In genomic region chr7:64403989-64404388, GRCm38 (mm10) we compare ENCODE assay signal across 27 mouse cellular contexts. TPM values are rescaled to one million over a fixed set of nuclear protein-coding genes. Genes with fewer than 3 reads are reported as not detected.
DNase-seq lines count a peak whose midpoint lies in the region; ATAC-seq and TF ChIP-seq lines count a peak whose summit lies in the region.
"Had no signal": no experiment of that assay in that cellular context is flagged by ENCODE, and none has a peak within 500 bp of the region (broad histone marks: within the 10 kb centered on the region; RNA-seq: fewer than 3 reads in every experiment).

No protein-coding gene starts in this region.

- H3K4me1 ChIP-seq in bone marrow, adult 2 months (ENCODE audit: control insufficient read depth, insufficient read depth, low read length), result peaks cover 2% of the 10 kb centered on the region; the same call in 1 of the 2 replicates
- H3K4me1 ChIP-seq in heart, embryonic 10.5 days, result no peaks in the 10 kb centered on the region
- H3K4me1 ChIP-seq: embryonic facial prominence, embryonic 12.5 days; embryonic facial prominence, embryonic 15.5 days; heart, embryonic 13.5 days had no signal

- 44% methylated on average over 8 of the region's 8 CpGs for whole genome bisulfite sequencing in bone marrow, adult 2 months
- 45% methylated on average over 8 of the region's 8 CpGs for WGBS in macrophage (ENCODE audit: missing documents)
- 86% methylated on average over 8 of the region's 8 CpGs for WGBS in heart, embryonic 10.5 days

- H3K4me3 ChIP-seq in bone marrow, adult 2 months (replicated peaks; ENCODE audit: control insufficient read depth, low read depth, low read length), result no peak overlapping the region
- H3K4me3 ChIP-seq in macrophage (ENCODE audit: inconsistent target), result no peak overlapping the region
- no peak overlapping the region for H3K4me3 ChIP-seq in heart, embryonic 10.5 days
- H3K4me3 ChIP-seq: embryonic facial prominence, embryonic 12.5 days; embryonic facial prominence, embryonic 15.5 days; gastrocnemius, adult 2 months; heart, embryonic 13.5 days had no signal

- TF ChIP-seq CTCF in bone marrow, adult 2 months (IDR thresholded peaks at IDR 0.05; ENCODE audit: control insufficient read depth, insufficient read depth, low read length), result no peak

- H3K79me2 ChIP-seq in macrophage (ENCODE audit: inconsistent target), result no peaks in the 10 kb centered on the region

- peak overlapping the region; percentile 12; the same call in 1 of the 2 replicates for H3K27ac ChIP-seq in bone marrow, adult 2 months (ENCODE audit: control insufficient read depth, insufficient read depth, low read depth, low read length, poor library complexity)
- H3K27ac ChIP-seq in macrophage, result 0 out of 2 replicates have a peak overlapping the region, but pooled peaks have one; percentile 7
- no peak overlapping the region for H3K27ac ChIP-seq in heart, embryonic 10.5 days
- H3K27ac ChIP-seq: embryonic facial prominence, embryonic 12.5 days; embryonic facial prominence, embryonic 15.5 days; gastrocnemius, adult 2 months; heart, embryonic 13.5 days; hindbrain, embryonic 14.5 days; hindbrain, postnatal 0 days had no signal

- no peaks in the 10 kb centered on the region for H3K9me3 ChIP-seq in heart, embryonic 10.5 days
- H3K9me3 ChIP-seq: embryonic facial prominence, embryonic 12.5 days; embryonic facial prominence, embryonic 15.5 days; heart, embryonic 13.5 days had no signal

- H3K27me3 ChIP-seq in heart, embryonic 10.5 days (ENCODE audit: insufficient read depth, poor library complexity, severe bottlenecking), result no peaks in the 10 kb centered on the region
- H3K27me3 ChIP-seq: embryonic facial prominence, embryonic 12.5 days; embryonic facial prominence, embryonic 15.5 days; heart, embryonic 13.5 days had no signal

- ATAC-seq in neutrophil, adult 5-6 weeks (ENCODE audit: extremely low read depth, insufficient number of reproducible peaks, low FRiP score, poor library complexity, severe bottlenecking), result peak; percentile 42
- ATAC-seq: CD4-positive, CD25-positive, alpha-beta regulatory T cell, adult 4 months; forebrain, embryonic 14.5 days; forebrain, postnatal 0 days; hindbrain, postnatal 0 days; inflammation-experienced regulatory T-cells, adult 6 months; intestine, embryonic 16.5 days had no signal

- TF ChIP-seq POLR2A in bone marrow, adult 2 months (IDR thresholded peaks at IDR 0.05; ENCODE audit: borderline replicate concordance, control insufficient read depth, low read depth, low read length), result no peak

- no peaks in the 10 kb centered on the region for H3K36me3 ChIP-seq in macrophage (ENCODE audit: inconsistent target)
- no peaks in the 10 kb centered on the region for H3K36me3 ChIP-seq in heart, embryonic 10.5 days
- H3K36me3 ChIP-seq: embryonic facial prominence, embryonic 12.5 days had no signal

- no peak for DNase-seq in heart, embryonic 10.5 days (ENCODE audit: low spot score)
- no peak for DNase-seq in adrenal gland, adult 18-20 months (ENCODE audit: low spot score in 2 of 2)
- DNase-seq in kidney, postnatal 36 days, result no peak
- DNase-seq: adrenal gland, adult 8-10 months; adrenal gland, postnatal 25 days; cerebellum, adult 11 months; cerebellum, adult 2 months; cerebellum, adult 9-11 months; cerebellum, postnatal 36 days; forebrain, postnatal 0 days; gastrocnemius, adult 2 months; gastrocnemius, postnatal 14 days; heart, adult 18-20 months; heart, postnatal 14 days; heart, postnatal 4 days had no signal

RNA-seq across cellular contexts. Expression of gene Mcee, which starts 11.6 kb away (rescaled TPM):
- polyA plus RNA-seq in bone marrow, adult 2 months (2011; ENCODE audit: insufficient read depth, insufficient read length, low replicate concordance, missing spikeins), result 14.0 and 44.9 TPM in 2 replicates
- 10 to 100 TPM in 14 of 26 experiments, 1 to 10 TPM in 10, not detected in 2; 2.2 to 20.8 (median 11.0) TPM for total RNA-seq in macrophage (2018; cell fraction: chromatin; rRNA removed)
- total RNA-seq in macrophage (2018; cell fraction: cytosol; rRNA removed), result 100 to 1,000 TPM in 1 of 26 experiments, 10 to 100 TPM in 25; 44.4 to 122 (median 70.0) TPM
- 10 to 100 TPM in 24 of 26 experiments, 1 to 10 TPM in 2; 8.1 to 45.6 (median 17.6) TPM for total RNA-seq in macrophage (2018; cell fraction: nucleus; rRNA removed)
- 58.1 to 88.1 TPM (median 62.8 TPM) in 3 replicates for polyA plus RNA-seq in macrophage (2018)
- total RNA-seq in neutrophil, adult 5-6 weeks (2017), result 21.2 and 33.6 TPM in 2 replicates
- 58.2 and 73.7 TPM in 2 replicates for polyA plus RNA-seq in heart, embryonic 10.5 days (2016; fragmentation: Nextera tagmentation; extraction: Ambion mirVana)
- 10 to 100 TPM; 79.9 to 86.8 TPM for total RNA-seq in adrenal gland, adult 18-20 months (2021)

RNA-seq across cellular contexts. Expression of gene Mphosph10, which starts 11.9 kb away (rescaled TPM):
- 17.4 and 28.8 TPM in 2 replicates for polyA plus RNA-seq in bone marrow, adult 2 months (2011; ENCODE audit: insufficient read depth, insufficient read length, low replicate concordance, missing spikeins)
- total RNA-seq in macrophage (2018; cell fraction: chromatin; rRNA removed), result 10 to 100 TPM in 24 of 26 experiments, 1 to 10 TPM in 2; 7.1 to 42.2 (median 23.3) TPM
- 10 to 100 TPM; 12.1 to 28.7 (median 23.4) TPM for total RNA-seq in macrophage (2018; cell fraction: cytosol; rRNA removed)
- total RNA-seq in macrophage (2018; cell fraction: nucleus; rRNA removed), result 10 to 100 TPM in 25 of 26 experiments, 1 to 10 TPM in 1; 8.4 to 43.8 (median 15.9) TPM
- 19.9 to 52.8 TPM (median 42.2 TPM) in 3 replicates for polyA plus RNA-seq in macrophage (2018)
- 44.3 and 51.1 TPM in 2 replicates for total RNA-seq in neutrophil, adult 5-6 weeks (2017)
- polyA plus RNA-seq in heart, embryonic 10.5 days (2016; fragmentation: Nextera tagmentation; extraction: Ambion mirVana), result 30.8 and 47.8 TPM in 2 replicates
- total RNA-seq in adrenal gland, adult 18-20 months (2021), result 10 to 100 TPM; 25.5 to 26.7 TPM

RNA-seq across cellular contexts. Expression of gene Fan1, which starts 30.1 kb away (rescaled TPM):
- 1.2 and 1.7 TPM in 2 replicates for polyA plus RNA-seq in bone marrow, adult 2 months (2011; ENCODE audit: insufficient read depth, insufficient read length, low replicate concordance, missing spikeins)
- total RNA-seq in macrophage (2018; cell fraction: chromatin; rRNA removed), result 10 to 100 TPM in 13 of 26 experiments, 1 to 10 TPM in 11, under 1 TPM in 2; 0.74 to 24.8 (median 9.4) TPM
- 1 to 10 TPM in 23 of 26 experiments, under 1 TPM in 3; 0.38 to 5.7 (median 3.3) TPM for total RNA-seq in macrophage (2018; cell fraction: cytosol; rRNA removed)
- total RNA-seq in macrophage (2018; cell fraction: nucleus; rRNA removed), result 10 to 100 TPM in 6 of 26 experiments, 1 to 10 TPM in 20; 1.2 to 15.9 (median 6.1) TPM
- 2.9 to 3.8 TPM (median 3.3 TPM) in 3 replicates for polyA plus RNA-seq in macrophage (2018)
- 6.3 and 6.4 TPM in 2 replicates for total RNA-seq in neutrophil, adult 5-6 weeks (2017)
- 5.3 and 6.6 TPM in 2 replicates for polyA plus RNA-seq in heart, embryonic 10.5 days (2016; fragmentation: Nextera tagmentation; extraction: Ambion mirVana)
- 1 to 10 TPM; 5.5 to 5.8 TPM for total RNA-seq in adrenal gland, adult 18-20 months (2021)
